ENCODE assay signal across 8 mouse cellular contexts in genomic region chr11:6261434-6262082, GRCm38 (mm10). TPM values are rescaled to one million over a fixed set of nuclear protein-coding genes. Genes with fewer than 3 reads are reported as not detected.
DNase-seq lines count a peak whose midpoint lies in the region; ATAC-seq and TF ChIP-seq lines count a peak whose summit lies in the region.

No protein-coding gene starts in this region.

- TF ChIP-seq EP300 in liver, postnatal 0 days (IDR thresholded peaks at IDR 0.05; ENCODE audit: low read depth): no peak

- peaks cover 98% of the 10 kb centered on the region for H3K36me3 ChIP-seq in G1E (replicated peaks)
- H3K36me3 ChIP-seq in forebrain, embryonic 16.5 days (ENCODE audit: control insufficient read depth, insufficient read depth): peaks cover 58% of the 10 kb centered on the region
- H3K36me3 ChIP-seq in liver, postnatal 0 days (replicated peaks; ENCODE audit: insufficient read depth, low read length): peaks cover 71% of the 10 kb centered on the region
- H3K36me3 ChIP-seq in neural tube, embryonic 13.5 days: peaks cover 91% of the 10 kb centered on the region
- H3K36me3 ChIP-seq in thymus, adult 2 months (ENCODE audit: control insufficient read depth, insufficient read depth, low read length): peaks cover 46% of the 10 kb centered on the region

- peaks cover 76% of the 10 kb centered on the region for H3K4me1 ChIP-seq in G1E (ENCODE audit: insufficient read depth, low read depth, low read length)
- H3K4me1 ChIP-seq in forebrain, embryonic 16.5 days (replicated peaks; ENCODE audit: control insufficient read depth, insufficient read depth, low read length): peaks cover 4% of the 10 kb centered on the region
- H3K4me1 ChIP-seq in liver, postnatal 0 days (ENCODE audit: insufficient read depth): peaks cover 3% of the 10 kb centered on the region
- peaks cover 6% of the 10 kb centered on the region for H3K4me1 ChIP-seq in neural tube, embryonic 13.5 days (replicated peaks)
- H3K4me1 ChIP-seq in thymus, adult 2 months (replicated peaks; ENCODE audit: control insufficient read depth, insufficient read depth, low read length): peaks cover 3% of the 10 kb centered on the region

- no peak overlapping the region for H3K9ac ChIP-seq in forebrain, embryonic 16.5 days (replicated peaks; ENCODE audit: low read depth, low read length)
- H3K9ac ChIP-seq in liver, postnatal 0 days (replicated peaks): no peak overlapping the region
- H3K9ac ChIP-seq in neural tube, embryonic 13.5 days: no peak overlapping the region

- WGBS in forebrain, embryonic 16.5 days: 73% methylated on average over 10 of the region's 10 CpGs
- 70% methylated on average over 10 of the region's 10 CpGs for WGBS in liver, postnatal 0 days (ENCODE audit: insufficient replicate concordance)
- 76% methylated on average over 10 of the region's 10 CpGs for WGBS in neural tube, embryonic 13.5 days
- WGBS in thymus, adult 2 months: 82% methylated on average over 10 of the region's 10 CpGs

- DNase-seq in 416B (ENCODE audit: low read depth) (peak; percentile 81), G1E (ENCODE audit: low spot score) (no peak)
- peak; percentile 76 to 81 for DNase-seq in cerebellum, adult 18-20 months
- DNase-seq in kidney, postnatal 10 days: peak; percentile 88
- peak; percentile 83 for DNase-seq in liver, postnatal 0 days
- peak; percentile 71 for DNase-seq in thymus, adult 2 months

- H3K4me2 ChIP-seq in forebrain, embryonic 16.5 days (ENCODE audit: low read length): no peak overlapping the region
- H3K4me2 ChIP-seq in liver, postnatal 0 days (ENCODE audit: low read depth, low read length): no peak overlapping the region
- H3K4me2 ChIP-seq in neural tube, embryonic 13.5 days: no peak overlapping the region

- no peak overlapping the region for H3K4me3 ChIP-seq in G1E (ENCODE audit: low read depth, low read length)
- H3K4me3 ChIP-seq in forebrain, embryonic 16.5 days (replicated peaks; ENCODE audit: low read length): no peak overlapping the region
- H3K4me3 ChIP-seq in liver, postnatal 0 days (ENCODE audit: low read depth, low read length): no peak overlapping the region
- H3K4me3 ChIP-seq in neural tube, embryonic 13.5 days: no peak overlapping the region
- H3K4me3 ChIP-seq in thymus, adult 2 months (ENCODE audit: control insufficient read depth, insufficient read depth, low read length): no peak overlapping the region

- H3K9me3 ChIP-seq in G1E (replicated peaks): no peaks in the 10 kb centered on the region
- H3K9me3 ChIP-seq in forebrain, embryonic 16.5 days (ENCODE audit: control insufficient read depth, low read length): no peaks in the 10 kb centered on the region
- H3K9me3 ChIP-seq in liver, postnatal 0 days (ENCODE audit: low read length): no peaks in the 10 kb centered on the region
- H3K9me3 ChIP-seq in neural tube, embryonic 13.5 days: no peaks in the 10 kb centered on the region

- H3K27me3 ChIP-seq in G1E (ENCODE audit: insufficient read depth, low read length): no peaks in the 10 kb centered on the region
- H3K27me3 ChIP-seq in forebrain, embryonic 16.5 days (replicated peaks; ENCODE audit: control insufficient read depth, insufficient read depth, low read length): no peaks in the 10 kb centered on the region
- no peaks in the 10 kb centered on the region for H3K27me3 ChIP-seq in liver, postnatal 0 days (ENCODE audit: insufficient read depth, low read length)
- no peaks in the 10 kb centered on the region for H3K27me3 ChIP-seq in neural tube, embryonic 13.5 days
- no peaks in the 10 kb centered on the region for H3K27me3 ChIP-seq in thymus, adult 2 months (ENCODE audit: control insufficient read depth, insufficient read depth, low read length)

- TF ChIP-seq CTCF in G1E (IDR thresholded peaks at IDR 0.05; ENCODE audit: low read depth, low read length): peak; percentile 100
- TF ChIP-seq CTCF in liver, postnatal 0 days (IDR thresholded peaks at IDR 0.05; ENCODE audit: low read depth): peak; percentile 98
- peak; percentile 79; the same call in 1 of the 2 replicates for TF ChIP-seq CTCF in thymus, adult 2 months (IDR thresholded peaks at IDR 0.05; ENCODE audit: borderline replicate concordance, control insufficient read depth, extremely low read depth, insufficient read depth, low read length, poor library complexity)

- no peak for ATAC-seq in G1E (ENCODE audit: extremely low read depth, insufficient number of reproducible peaks, low FRiP score, poor library complexity, severe bottlenecking)
- ATAC-seq in forebrain, embryonic 16.5 days: peak; percentile 72
- peak; percentile 48; the same call in 1 of the 2 replicates for ATAC-seq in liver, postnatal 0 days
- peak; percentile 59 for ATAC-seq in neural tube, embryonic 13.5 days (ENCODE audit: low read depth)

- H3K27ac ChIP-seq in forebrain, embryonic 16.5 days (ENCODE audit: low read length): no peak overlapping the region
- H3K27ac ChIP-seq in liver, postnatal 0 days (ENCODE audit: low read depth): no peak overlapping the region
- H3K27ac ChIP-seq in neural tube, embryonic 13.5 days (replicated peaks): no peak overlapping the region
- no peak overlapping the region for H3K27ac ChIP-seq in thymus, adult 2 months (ENCODE audit: control insufficient read depth, insufficient read depth, low read length)

- no peak for TF ChIP-seq POLR2A in thymus, adult 2 months (IDR thresholded peaks at IDR 0.05; ENCODE audit: control insufficient read depth, extremely low read depth, insufficient read depth, low read length, poor library complexity)

RNA-seq across cellular contexts. Expression of gene Ddx56, which starts 6.0 kb away (rescaled TPM):
- total RNA-seq in G1E (2014; fragmentation: Nextera tagmentation) (35.8 and 40.6 TPM in 2 replicates), G1E (2017) (42.5 and 47.4 TPM in 2 replicates)
- polyA plus RNA-seq in G1E (2012): 16.9 and 20.4 TPM in 2 replicates
- 86.8 and 90.2 TPM in 2 replicates for polyA plus RNA-seq in forebrain, embryonic 16.5 days (2015; fragmentation: Nextera tagmentation; extraction: Ambion mirVana)
- 32.5 and 33.8 TPM in 2 replicates for polyA plus RNA-seq in liver, postnatal 0 days (2015; fragmentation: Nextera tagmentation; extraction: Ambion mirVana)
- polyA plus RNA-seq in neural tube, embryonic 13.5 days (2015; fragmentation: Nextera tagmentation; extraction: Ambion mirVana): 69.3 and 69.4 TPM in 2 replicates
- polyA plus RNA-seq in thymus, adult 2 months (2012; rRNA removed): 43.4 and 45.5 TPM in 2 replicates

RNA-seq across cellular contexts. Expression of gene Tmed4, which starts 13.1 kb away (rescaled TPM):
- total RNA-seq in G1E (2014; fragmentation: Nextera tagmentation): 39.7 and 45.1 TPM in 2 replicates
- 34.7 and 36.1 TPM in 2 replicates for total RNA-seq in G1E (2017)
- 33.2 and 38.1 TPM in 2 replicates for polyA plus RNA-seq in G1E (2012)
- polyA plus RNA-seq in forebrain, embryonic 16.5 days (2015; fragmentation: Nextera tagmentation; extraction: Ambion mirVana): 157 and 163 TPM in 2 replicates
- polyA plus RNA-seq in liver, postnatal 0 days (2015; fragmentation: Nextera tagmentation; extraction: Ambion mirVana): 83.4 and 91.5 TPM in 2 replicates
- polyA plus RNA-seq in neural tube, embryonic 13.5 days (2015; fragmentation: Nextera tagmentation; extraction: Ambion mirVana): 131 and 137 TPM in 2 replicates
- 102 and 109 TPM in 2 replicates for polyA plus RNA-seq in thymus, adult 2 months (2012; rRNA removed)

RNA-seq across cellular contexts. Expression of gene Ogdh, which starts 29.9 kb away (rescaled TPM):
- total RNA-seq in G1E (2014; fragmentation: Nextera tagmentation) (97.5 and 108 TPM in 2 replicates), G1E (2017) (57.7 and 65.5 TPM in 2 replicates)
- polyA plus RNA-seq in G1E (2012): 33.1 and 49.5 TPM in 2 replicates
- 99.5 and 99.6 TPM in 2 replicates for polyA plus RNA-seq in forebrain, embryonic 16.5 days (2015; fragmentation: Nextera tagmentation; extraction: Ambion mirVana)
- 48.0 and 50.1 TPM in 2 replicates for polyA plus RNA-seq in liver, postnatal 0 days (2015; fragmentation: Nextera tagmentation; extraction: Ambion mirVana)
- polyA plus RNA-seq in neural tube, embryonic 13.5 days (2015; fragmentation: Nextera tagmentation; extraction: Ambion mirVana): 101 and 102 TPM in 2 replicates
- 153 and 168 TPM in 2 replicates for polyA plus RNA-seq in thymus, adult 2 months (2012; rRNA removed)

RNA-seq across cellular contexts. Expression of gene Npc1l1, which starts 31.6 kb away (rescaled TPM):
- total RNA-seq in G1E (2014; fragmentation: Nextera tagmentation) (0.24 TPM in 1 of 2 replicates, not detected in the other), G1E (2017) (0.06 and 0.16 TPM in 2 replicates)
- not detected in 2 replicates for polyA plus RNA-seq in G1E (2012)
- 0.08 TPM in 1 of 2 replicates, not detected in the other for polyA plus RNA-seq in forebrain, embryonic 16.5 days (2015; fragmentation: Nextera tagmentation; extraction: Ambion mirVana)
- not detected in 2 replicates for polyA plus RNA-seq in liver, postnatal 0 days (2015; fragmentation: Nextera tagmentation; extraction: Ambion mirVana)
- not detected in 2 replicates for polyA plus RNA-seq in neural tube, embryonic 13.5 days (2015; fragmentation: Nextera tagmentation; extraction: Ambion mirVana)
- 0.20 and 0.24 TPM in 2 replicates for polyA plus RNA-seq in thymus, adult 2 months (2012; rRNA removed)
